Mouse (Mus musculus) neural tube, embryonic 13.5 days (tissue): ENCODE measurements at regions not wholly inside any gene's neighbourhood (a gene's known extent, or its start where the extent isn't known, plus 50 kb on each side); places are given as distances from the start of the nearest gene placed in this dataset.
A peak's percentile ranks its signal among the peaks of the same experiment; 100 is the strongest.

ENCODE experiments used
- ATAC-seq: fragments of 200-750 bp; cut with Nextera tagmentation; 2 replicates; pipeline ENCODE4 v1.8.0; 2017; ENCODE audit warnings: low read depth, mild to moderate bottlenecking, moderate TSS enrichment, moderate library complexity
- H3K27ac ChIP-seq: fragments of 300-500 bp; sonication (generic); replicated peaks from 2 replicates; pipeline ENCODE4 v1.5.1; 2015; ENCODE audit warnings: moderate library complexity, mild to moderate bottlenecking, inconsistent platforms
- H3K27me3 ChIP-seq: fragments of 300-500 bp; sonication (generic); 2 replicates; pipeline ENCODE4 v1.6.1; 2015; ENCODE audit warnings: mild to moderate bottlenecking, inconsistent platforms
- H3K36me3 ChIP-seq: fragments of 300-500 bp; sonication (generic); 2 replicates; pipeline ENCODE4 v1.6.1; 2015; ENCODE audit warnings: mild to moderate bottlenecking, inconsistent platforms
- H3K4me1 ChIP-seq: fragments of 300-500 bp; sonication (generic); replicated peaks from 2 replicates; pipeline ENCODE4 v1.6.1; 2015; ENCODE audit warnings: inconsistent platforms
- H3K4me2 ChIP-seq: fragments of 300-500 bp; sonication (generic); 2 replicates; pipeline ENCODE4 v1.6.1; 2015; ENCODE audit warnings: inconsistent platforms, mild to moderate bottlenecking, moderate library complexity
- H3K4me3 ChIP-seq: fragments of 300-500 bp; sonication (generic); 2 replicates; pipeline ENCODE4 v1.5.1; 2015; ENCODE audit warnings: mild to moderate bottlenecking, inconsistent platforms
- H3K9ac ChIP-seq: fragments of 300-500 bp; sonication (generic); 2 replicates; pipeline ENCODE4 v1.6.1; 2015; ENCODE audit warnings: moderate library complexity, mild to moderate bottlenecking, inconsistent platforms
- H3K9me3 ChIP-seq: fragments of 300-500 bp; sonication (generic); 2 replicates; pipeline ENCODE4 v1.6.1; 2016; ENCODE audit warnings: inconsistent platforms
- WGBS: fragments of 180-500 bp; shearing (Covaris S2); methylation state at CpG from one replicate; pipeline ENCODE4 v1.1.7; 2015; 5-methylcytosine and 5-hydroxymethylcytosine counted together

DNA sequence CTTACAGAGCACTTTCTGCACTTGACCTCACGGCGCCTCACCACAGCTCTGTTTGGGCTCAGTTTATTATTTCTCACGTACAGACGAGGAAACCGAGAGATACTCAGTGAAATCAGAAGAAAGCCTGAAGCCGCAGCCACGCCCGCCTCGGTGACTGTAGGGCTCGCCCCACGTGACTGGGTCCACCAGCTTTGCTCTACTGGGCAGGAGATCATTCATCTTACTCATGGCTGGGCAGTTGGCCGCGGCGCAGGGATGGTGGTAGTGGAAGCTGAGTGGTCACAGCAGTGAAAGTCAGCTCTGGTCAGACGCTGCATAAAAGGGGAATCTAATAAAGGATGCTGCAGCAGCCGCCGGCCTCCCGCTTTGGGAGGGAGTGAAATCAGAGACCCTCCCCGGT, 135.2 kb upstream of the Tsc22d1 start:
- 88% methylated on average over 19 of the region's 19 CpGs for WGBS
- H3K9ac ChIP-seq: no peak overlapping the region
- no peaks in the 10 kb centered on the region for H3K36me3 ChIP-seq
- ATAC-seq: no peak
- H3K4me2 ChIP-seq: no peak overlapping the region
- peaks cover 9% of the 10 kb centered on the region; the same call in 1 of the 2 replicates for H3K4me1 ChIP-seq
- no peak overlapping the region for H3K27ac ChIP-seq
- no peaks in the 10 kb centered on the region for H3K27me3 ChIP-seq
- H3K9me3 ChIP-seq: no peaks in the 10 kb centered on the region
- no peak overlapping the region for H3K4me3 ChIP-seq

DNA sequence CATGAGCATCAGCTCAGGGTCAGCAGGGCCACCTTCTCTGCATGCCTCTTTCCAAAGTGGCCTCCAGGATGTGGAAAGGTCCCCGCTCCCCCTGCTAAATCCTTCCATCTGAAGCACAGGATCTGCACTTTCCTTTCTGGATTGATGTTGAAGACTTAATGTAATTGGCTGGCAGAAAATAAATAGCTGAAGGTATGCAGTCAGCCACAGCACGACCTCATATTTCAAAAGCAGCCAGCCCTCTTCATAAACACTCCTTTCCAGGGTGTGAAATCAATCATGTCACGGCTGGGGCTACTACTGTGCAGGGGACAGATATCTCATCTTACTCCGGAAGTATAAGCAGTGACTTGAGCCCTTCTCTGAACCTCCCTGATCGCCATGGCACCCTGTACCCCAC, 132.9 kb upstream of the Tsc22d1 start:
- Histone ChIP-seq H3K4me3 (no peak overlapping the region), H3K36me3 (no peaks in the 10 kb centered on the region), H3K4me2 (no peak overlapping the region), H3K4me1 (peaks cover 9% of the 10 kb centered on the region; the same call in 1 of the 2 replicates), H3K27ac (peak overlapping the region; percentile 11; the same call in 1 of the 2 replicates), H3K9ac (no peak overlapping the region), H3K9me3 (no peaks in the 10 kb centered on the region), H3K27me3 (no peaks in the 10 kb centered on the region)
- 19% methylated on average over 5 of the region's 5 CpGs for WGBS
- ATAC-seq: peak; percentile 69; the same call in 1 of the 2 replicates

DNA sequence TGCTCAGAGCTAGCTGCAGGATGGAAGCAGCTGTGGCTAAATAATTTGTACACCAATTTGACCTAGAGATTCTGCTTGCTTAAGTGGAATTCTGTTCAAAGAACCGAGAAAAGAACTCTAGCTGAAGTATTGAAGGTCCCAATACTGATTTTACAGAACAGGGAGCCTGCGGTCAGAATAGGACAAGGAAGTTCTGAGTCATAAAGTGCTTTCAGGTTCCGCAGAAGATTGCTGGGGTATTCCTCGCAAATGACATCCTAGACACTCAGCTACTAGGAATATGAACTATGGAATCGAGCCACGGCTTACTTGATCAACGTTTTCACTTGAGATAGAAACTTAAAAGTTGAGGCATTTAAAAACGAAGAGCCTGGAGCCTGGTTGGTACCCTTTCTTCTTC, 127.0 kb upstream of the Tsc22d1 start:
- H3K4me3 ChIP-seq: no peak overlapping the region
- H3K4me2 ChIP-seq: no peak overlapping the region
- H3K4me1 ChIP-seq: 0 out of 2 replicates have a peak, but pooled peaks cover 4% of the 10 kb centered on the region
- H3K36me3 ChIP-seq: no peaks in the 10 kb centered on the region
- no peak overlapping the region for H3K9ac ChIP-seq
- no peaks in the 10 kb centered on the region for H3K9me3 ChIP-seq
- H3K27me3 ChIP-seq: no peaks in the 10 kb centered on the region
- ATAC-seq: no peak
- 91% methylated on average over 8 of the region's 8 CpGs for WGBS
- H3K27ac ChIP-seq: no peak overlapping the region

DNA sequence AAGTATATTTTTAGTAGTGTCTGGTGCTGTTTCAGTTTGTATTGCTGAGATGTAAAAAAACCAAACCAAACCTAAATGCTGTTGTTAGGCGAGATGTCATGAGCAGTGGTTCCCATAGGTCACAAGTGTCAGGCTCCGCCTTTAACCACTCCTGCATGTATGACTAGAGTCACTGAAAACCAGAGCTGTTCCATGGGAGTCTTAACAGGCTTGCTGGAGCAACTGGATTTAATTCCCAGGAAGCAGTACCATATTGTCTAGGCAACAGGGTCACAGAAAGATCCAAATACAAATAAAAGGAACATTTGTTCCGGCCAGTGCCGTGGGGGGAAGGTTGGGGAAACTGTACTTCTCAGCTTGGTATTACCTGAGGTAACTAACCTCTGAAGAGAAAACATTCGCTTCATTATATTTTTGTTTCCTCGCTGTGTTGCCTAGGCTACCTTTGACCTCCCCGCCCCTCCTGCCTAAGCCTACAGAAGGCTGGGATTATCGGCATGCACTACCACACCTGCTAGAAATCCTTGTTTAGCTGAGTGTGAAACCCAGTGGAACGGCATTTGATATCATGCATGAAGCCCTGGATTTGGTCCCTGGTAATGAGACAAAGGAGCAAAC, 124.3 kb upstream of the Tsc22d1 start:
- no peak overlapping the region for H3K27ac ChIP-seq
- H3K4me2 ChIP-seq: no peak overlapping the region
- WGBS: 59% methylated on average over 9 of the region's 9 CpGs
- no peak for ATAC-seq
- no peak overlapping the region for H3K4me3 ChIP-seq
- no peaks in the 10 kb centered on the region for H3K9me3 ChIP-seq
- no peaks in the 10 kb centered on the region for H3K27me3 ChIP-seq
- 0 out of 2 replicates have a peak, but pooled peaks cover 4% of the 10 kb centered on the region for H3K4me1 ChIP-seq
- no peaks in the 10 kb centered on the region for H3K36me3 ChIP-seq
- no peak overlapping the region for H3K9ac ChIP-seq

DNA sequence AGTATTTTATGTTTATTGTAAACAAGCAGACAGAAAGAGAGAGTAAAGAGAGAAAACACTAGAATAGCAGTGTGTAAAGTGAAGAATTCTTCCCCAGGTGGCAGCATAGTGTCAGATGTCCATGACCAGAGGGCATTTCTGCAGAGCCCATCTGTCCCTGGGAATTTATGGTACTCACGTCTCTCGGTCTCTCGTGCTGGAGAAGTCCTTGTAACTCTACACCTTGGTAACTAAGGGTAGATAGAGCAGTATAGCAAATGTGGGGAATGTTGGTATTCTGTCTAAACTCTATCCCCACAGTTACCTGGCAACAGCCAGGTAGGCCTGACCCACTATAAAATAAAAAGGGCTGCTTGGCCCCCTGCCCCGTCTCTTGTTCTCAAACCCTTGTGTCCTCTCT, 122.5 kb upstream of the Tsc22d1 start:
- Histone ChIP-seq H3K4me2 (no peak overlapping the region), H3K27me3 (no peaks in the 10 kb centered on the region), H3K36me3 (no peaks in the 10 kb centered on the region), H3K9ac (no peak overlapping the region), H3K27ac (no peak overlapping the region), H3K4me3 (no peak overlapping the region), H3K9me3 (no peaks in the 10 kb centered on the region), H3K4me1 (0 out of 2 replicates have a peak, but pooled peaks cover 4% of the 10 kb centered on the region)
- no peak for ATAC-seq
- WGBS: 39% methylated on average over 4 of the region's 4 CpGs

DNA sequence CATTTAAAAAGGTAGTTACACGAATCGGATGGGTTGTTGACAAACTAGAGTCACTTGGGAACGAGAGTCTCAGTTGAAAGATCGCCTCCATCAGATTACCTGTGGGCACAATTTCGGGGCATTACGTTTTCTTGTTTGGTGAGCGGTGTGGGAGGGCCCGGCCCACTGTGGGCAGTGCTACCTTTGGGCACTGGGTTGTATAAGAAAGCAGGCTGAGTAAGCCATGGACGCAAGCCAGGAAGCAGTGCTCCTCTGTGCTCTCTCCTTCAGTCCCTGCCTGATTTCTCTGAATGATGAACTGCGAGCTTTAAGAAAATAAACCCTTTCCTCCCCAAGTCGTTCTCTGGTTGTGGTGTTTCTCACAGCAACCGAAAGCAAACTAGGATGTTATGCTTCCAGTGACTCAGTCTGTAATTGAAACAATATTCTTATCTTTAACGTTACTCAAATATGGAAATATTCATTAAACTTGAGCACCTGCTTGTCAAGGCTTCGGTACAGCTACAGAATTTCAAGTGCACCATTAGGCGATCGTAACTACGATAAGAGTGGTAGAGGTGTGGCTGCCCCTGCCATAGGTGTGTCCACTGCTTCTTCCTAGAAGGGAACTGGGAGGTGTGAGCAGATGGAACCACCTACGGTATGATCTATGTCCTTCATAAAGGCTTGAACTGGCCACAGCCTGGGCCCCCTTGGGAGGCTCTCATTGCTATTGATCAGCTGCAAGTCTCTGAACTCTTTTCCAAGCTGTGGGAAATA, 119.2 kb upstream of the Tsc22d1 start:
- Histone ChIP-seq H3K9me3 (no peaks in the 10 kb centered on the region), H3K4me1 (0 out of 2 replicates have a peak, but pooled peaks cover 4% of the 10 kb centered on the region), H3K4me3 (no peak overlapping the region), H3K27ac (no peak overlapping the region), H3K4me2 (no peak overlapping the region), H3K27me3 (no peaks in the 10 kb centered on the region), H3K36me3 (no peaks in the 10 kb centered on the region), H3K9ac (no peak overlapping the region)
- 92% methylated on average over 18 of the region's 18 CpGs for WGBS
- ATAC-seq: no peak

DNA sequence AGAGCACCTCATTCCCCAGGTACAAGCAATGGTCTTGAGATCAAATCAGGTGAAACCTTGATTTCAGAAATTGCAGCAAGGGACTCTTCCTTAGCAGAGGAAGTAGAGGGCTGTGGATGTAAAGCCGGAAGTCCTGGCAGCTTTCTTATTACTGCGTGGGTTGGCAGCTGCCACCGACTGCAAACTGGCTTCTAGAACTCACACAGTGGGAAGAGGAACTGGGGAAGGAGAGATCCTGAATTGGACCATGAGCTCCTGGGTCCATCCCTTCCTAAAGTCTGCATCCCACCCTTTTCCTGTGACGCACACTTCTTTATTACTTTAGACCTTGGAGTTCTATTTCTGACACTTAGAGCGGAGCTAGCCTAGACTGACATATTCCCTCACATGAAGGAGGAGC, 116.9 kb upstream of the Tsc22d1 start:
- Histone ChIP-seq H3K36me3 (no peaks in the 10 kb centered on the region), H3K27ac (no peak overlapping the region), H3K9ac (no peak overlapping the region), H3K9me3 (no peaks in the 10 kb centered on the region), H3K4me2 (no peak overlapping the region), H3K4me3 (no peak overlapping the region), H3K4me1 (no peaks in the 10 kb centered on the region), H3K27me3 (no peaks in the 10 kb centered on the region)
- ATAC-seq: no peak
- WGBS: 92% methylated on average over 5 of the region's 5 CpGs

DNA sequence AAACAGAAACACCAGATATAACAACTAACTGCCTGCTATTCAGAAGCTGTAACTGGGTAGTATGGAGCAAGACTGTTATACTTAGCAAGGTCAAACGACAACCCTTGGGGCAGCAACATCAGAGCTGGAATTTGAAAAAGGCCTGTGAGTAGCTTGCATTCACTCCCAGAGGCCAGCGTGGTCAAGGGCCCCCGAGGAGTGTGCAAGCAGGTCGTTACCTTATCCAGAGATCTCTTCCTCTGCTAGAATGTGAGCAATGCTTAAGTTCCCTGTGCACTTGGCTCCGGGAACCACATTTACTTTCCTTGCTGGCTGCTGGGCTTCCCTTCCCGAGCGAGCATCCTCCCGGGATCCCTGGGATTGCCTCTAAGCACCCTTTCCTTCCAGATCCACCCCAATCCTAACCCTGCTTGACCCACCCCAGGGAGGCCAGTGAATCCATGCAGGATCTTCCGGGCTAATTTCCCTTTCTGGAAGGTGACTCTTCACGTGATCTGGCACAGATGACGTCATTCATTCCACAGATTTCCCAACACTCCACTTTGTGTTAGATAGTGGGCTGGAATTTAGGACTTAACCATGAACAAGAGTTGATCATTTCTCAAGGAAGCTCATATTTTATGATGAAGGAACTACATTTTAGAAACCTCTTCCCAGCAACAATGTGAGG, 112.3 kb upstream of the Tsc22d1 start:
- no peaks in the 10 kb centered on the region for H3K4me1 ChIP-seq
- H3K27me3 ChIP-seq: no peaks in the 10 kb centered on the region
- no peak overlapping the region for H3K4me3 ChIP-seq
- no peaks in the 10 kb centered on the region for H3K9me3 ChIP-seq
- WGBS: 84% methylated on average over 11 of the region's 11 CpGs
- no peaks in the 10 kb centered on the region for H3K36me3 ChIP-seq
- no peak overlapping the region for H3K9ac ChIP-seq
- ATAC-seq: no peak
- H3K27ac ChIP-seq: no peak overlapping the region
- no peak overlapping the region for H3K4me2 ChIP-seq

DNA sequence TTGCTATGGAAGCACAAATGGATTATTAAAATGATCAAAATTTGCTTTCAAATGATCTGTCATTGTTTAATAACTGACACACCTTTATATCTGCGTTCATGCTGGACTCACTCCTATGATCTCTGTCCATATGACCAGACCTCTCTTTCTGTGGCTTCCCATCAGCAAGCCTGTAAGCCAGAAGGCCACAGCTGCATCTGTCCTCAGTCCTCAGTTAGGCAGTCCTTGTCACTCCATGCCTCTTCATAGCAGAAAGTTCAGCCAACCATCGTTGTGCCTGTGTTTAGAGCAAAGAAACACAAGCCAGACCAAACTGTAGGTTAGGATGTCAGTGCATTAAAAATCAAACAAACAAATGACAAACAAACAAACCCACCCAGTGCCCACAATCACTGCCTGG, 107.2 kb upstream of the Tsc22d1 start:
- H3K9me3 ChIP-seq: no peaks in the 10 kb centered on the region
- no peak overlapping the region for H3K4me2 ChIP-seq
- H3K9ac ChIP-seq: no peak overlapping the region
- 68% methylated on average over 2 of the region's 2 CpGs for WGBS
- no peak for ATAC-seq
- no peaks in the 10 kb centered on the region for H3K36me3 ChIP-seq
- no peaks in the 10 kb centered on the region for H3K27me3 ChIP-seq
- H3K4me3 ChIP-seq: no peak overlapping the region
- H3K27ac ChIP-seq: no peak overlapping the region
- H3K4me1 ChIP-seq: peaks cover 12% of the 10 kb centered on the region

DNA sequence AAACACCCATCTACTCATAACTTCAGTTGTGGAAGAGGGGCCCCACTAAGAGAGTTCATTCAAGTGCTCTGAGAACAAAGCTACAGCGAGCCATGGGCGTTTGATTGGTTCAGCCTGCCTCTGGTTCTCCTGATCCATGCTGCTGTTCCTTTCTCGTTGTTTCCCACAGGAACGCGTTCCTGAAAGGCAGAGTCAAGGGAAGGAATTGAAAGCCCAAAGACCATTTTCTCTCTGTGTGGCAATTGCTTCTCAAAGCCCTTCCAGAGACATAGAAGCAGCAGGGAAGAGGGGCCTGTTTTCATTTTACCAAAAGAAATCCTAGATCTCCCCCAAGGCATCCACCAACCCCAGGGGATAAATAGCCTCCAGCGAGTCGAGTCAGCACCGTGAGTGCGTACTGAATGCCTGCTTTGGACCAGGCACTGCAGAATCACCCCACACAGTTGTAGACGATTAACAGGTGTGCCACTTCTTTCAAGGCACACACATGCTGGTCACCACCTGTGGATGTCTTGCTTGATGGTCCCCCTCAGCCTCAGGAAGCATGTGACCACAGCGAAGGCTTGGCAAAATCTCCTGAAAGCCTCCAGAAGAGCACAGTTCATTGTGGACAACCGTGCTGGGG, 106.5 kb upstream of the Tsc22d1 start:
- no peak overlapping the region for H3K27ac ChIP-seq
- H3K4me3 ChIP-seq: peak overlapping the region; percentile 24

DNA sequence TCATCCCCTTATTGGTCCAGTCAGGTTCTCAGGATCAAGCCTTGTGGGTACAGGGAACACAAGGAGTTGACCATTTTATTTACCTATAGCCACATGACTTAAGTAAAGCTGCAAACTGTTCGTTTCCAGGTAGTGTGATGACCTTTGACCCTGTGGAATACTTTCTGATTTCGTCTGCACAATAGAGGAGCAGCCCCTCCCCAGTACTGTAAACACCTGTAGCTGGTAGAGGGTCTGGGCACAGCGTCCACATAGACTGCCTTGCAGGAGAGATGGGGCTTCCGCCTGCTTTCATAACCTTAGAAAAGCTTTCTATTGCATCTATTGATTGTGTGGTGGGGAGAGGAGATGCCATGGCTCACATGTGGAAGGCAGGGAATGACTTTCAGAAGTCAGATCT, 105.2 kb upstream of the Tsc22d1 start:
- no peak overlapping the region for H3K27ac ChIP-seq
- H3K4me1 ChIP-seq: peaks cover 26% of the 10 kb centered on the region
- H3K9ac ChIP-seq: no peak overlapping the region
- 83% methylated on average over 4 of the region's 4 CpGs for WGBS
- H3K4me3 ChIP-seq: no peak overlapping the region
- H3K27me3 ChIP-seq: no peaks in the 10 kb centered on the region
- no peaks in the 10 kb centered on the region for H3K9me3 ChIP-seq
- H3K36me3 ChIP-seq: no peaks in the 10 kb centered on the region
- no peak overlapping the region for H3K4me2 ChIP-seq
- ATAC-seq: no peak

More for the DNA sequence above, 106.5 kb upstream of the Tsc22d1 start:
- Histone ChIP-seq H3K4me1 (peaks cover 16% of the 10 kb centered on the region), H3K27me3 (no peaks in the 10 kb centered on the region), H3K36me3 (no peaks in the 10 kb centered on the region), H3K4me2 (peak overlapping the region; percentile 47), H3K9ac (peak overlapping the region; percentile 13; the same call in 1 of the 2 replicates), H3K9me3 (no peaks in the 10 kb centered on the region)
- ATAC-seq: no peak
- 25% methylated on average over 12 of the region's 12 CpGs for WGBS

DNA sequence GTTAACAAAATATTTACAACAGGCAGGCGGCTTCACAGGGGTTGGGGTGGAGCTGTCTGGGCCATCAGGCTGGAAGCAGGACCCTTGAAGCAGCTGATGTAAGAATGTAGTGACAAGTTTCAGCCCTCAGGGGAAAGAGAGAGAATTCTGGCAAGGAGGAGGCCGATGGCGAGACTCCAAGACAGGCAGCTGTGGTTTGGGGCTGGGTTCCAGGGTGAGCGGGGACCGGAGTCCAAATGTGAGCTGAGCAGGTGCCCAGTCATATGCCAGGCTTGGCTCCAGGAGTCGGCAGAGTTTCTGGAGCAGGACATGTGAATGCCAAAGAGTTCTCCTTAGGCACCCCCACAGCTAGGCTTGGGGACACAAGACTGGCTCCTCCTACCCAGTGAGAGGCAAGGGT, 104.5 kb upstream of the Tsc22d1 start:
- no peaks in the 10 kb centered on the region for H3K36me3 ChIP-seq
- no peak overlapping the region for H3K4me2 ChIP-seq
- H3K4me1 ChIP-seq: peaks cover 26% of the 10 kb centered on the region
- no peak overlapping the region for H3K27ac ChIP-seq
- H3K9ac ChIP-seq: no peak overlapping the region
- 0 out of 2 replicates have a peak, but pooled peaks have one; percentile 24 for ATAC-seq
- H3K9me3 ChIP-seq: no peaks in the 10 kb centered on the region
- 70% methylated on average over 6 of the region's 6 CpGs for WGBS
- no peak overlapping the region for H3K4me3 ChIP-seq
- H3K27me3 ChIP-seq: no peaks in the 10 kb centered on the region
